Mouse (Mus musculus) spleen, adult 2 months (tissue): ENCODE results near the gene Mst1. TPM values are rescaled to one million over a fixed set of nuclear protein-coding genes. Genes with fewer than 3 reads are reported as not detected.

ENCODE experiments used
- DNase-seq, 2 experiments: peaks; one replicate each; pipeline versions ENCODE4 v3.0.0 to v3.0.0-alpha.2; 2012 to 2021; ENCODE audit warnings: low spot score in 2 of 2, low read depth in 1 of 2
- H3K27ac ChIP-seq: fragments of 200-500 bp; 2 replicates; pipeline ENCODE4 v1.5.1; 2012; ENCODE audit warnings: low read length, inconsistent platforms; ENCODE audit not compliant: insufficient read depth
- H3K27me3 ChIP-seq: fragments of 200-500 bp; 2 replicates; pipeline ENCODE4 v1.6.1; 2012; ENCODE audit warnings: mild to moderate bottlenecking, moderate library complexity, low read length, inconsistent platforms; ENCODE audit not compliant: control insufficient read depth, insufficient read depth
- H3K36me3 ChIP-seq: fragments of 200-500 bp; 2 replicates; pipeline ENCODE4 v1.6.1; 2012; ENCODE audit warnings: mild to moderate bottlenecking, low read length, inconsistent platforms; ENCODE audit not compliant: control insufficient read depth, insufficient read depth
- H3K4me1 ChIP-seq: fragments of 200-500 bp; 2 replicates; pipeline ENCODE4 v1.6.1; 2011; ENCODE audit warnings: inconsistent platforms; ENCODE audit not compliant: control insufficient read depth, insufficient read depth, insufficient read length
- H3K4me3 ChIP-seq: fragments of 200-500 bp; 2 replicates; pipeline ENCODE4 v1.5.1; 2011; ENCODE audit warnings: mild to moderate bottlenecking, inconsistent platforms; ENCODE audit not compliant: insufficient read depth, insufficient read length; ENCODE audit errors: extremely low read depth
- CTCF ChIP-seq: fragments of 200-500 bp; IDR thresholded peaks from 2 replicates; pipeline ENCODE4 v1.5.1; 2011; ENCODE audit warnings: mild to moderate bottlenecking, inconsistent platforms; ENCODE audit not compliant: insufficient read depth, insufficient read length, insufficient replicate concordance; ENCODE audit errors: extremely low read depth
- POLR2A ChIP-seq: fragments of 200-500 bp; IDR thresholded peaks from 2 replicates; pipeline ENCODE4 v1.6.1; 2011; ENCODE audit warnings: low read depth, low read length, inconsistent platforms
- WGBS: fragments of 180-500 bp; shearing (Covaris S2); methylation state at CpG from one replicate; pipeline ENCODE4 v1.1.7; 2018; 5-methylcytosine and 5-hydroxymethylcytosine counted together
- polyA plus RNA-seq: library from polyadenylated mRNA; depleted of rRNA; stranded (reverse); fragments of >200 nt; gene quantifications from 2 replicates; pipeline ENCODE4 v1.2.3, GENCODE M21; 2012; rRNA removed

Mst1 gene
- polyA plus RNA-seq, 1 experiment, result 1.5 TPM

DNA sequence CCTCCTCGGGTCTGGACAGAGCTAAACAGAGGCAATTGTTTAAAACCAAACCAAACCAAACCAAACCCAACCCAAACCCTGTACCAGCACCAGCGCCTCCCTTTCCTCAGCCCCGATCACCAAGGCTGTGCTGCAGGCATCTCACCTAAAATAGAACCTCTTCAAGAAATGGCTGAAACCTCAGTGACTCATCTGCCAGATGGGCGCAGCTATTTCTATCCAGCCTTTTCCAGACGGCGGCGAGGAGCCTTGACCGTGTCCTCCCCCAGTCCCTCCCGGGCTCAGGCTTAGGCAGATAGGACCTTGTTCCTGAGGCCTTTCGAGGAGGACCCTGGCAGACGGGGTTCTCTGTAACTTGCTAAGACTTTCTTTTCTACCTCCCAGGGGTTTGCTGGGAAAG lies 48.0 kb downstream of the Mst1 start:
- H3K27ac ChIP-seq, result no peak overlapping the region
- no peaks in the 10 kb centered on the region for H3K27me3 ChIP-seq
- no peaks in the 10 kb centered on the region for H3K4me1 ChIP-seq
- no peak for TF ChIP-seq CTCF
- TF ChIP-seq POLR2A, result no peak
- no peak overlapping the region for H3K4me3 ChIP-seq
- WGBS, result 85% methylated on average over 11 of the region's 11 CpGs
- no peak for DNase-seq
- H3K36me3 ChIP-seq, result no peaks in the 10 kb centered on the region

- Histone ChIP-seq H3K4me3 (no peak overlapping the region), H3K4me1 (no peaks in the 10 kb centered on the region), H3K36me3 (no peaks in the 10 kb centered on the region), H3K27ac (no peak overlapping the region), H3K27me3 (no peaks in the 10 kb centered on the region)
- TF ChIP-seq POLR2A (no peak), CTCF (no peak)
- 69% methylated on average over 13 of the region's 13 CpGs for WGBS
- DNase-seq, result no peak
Measured at GRCm38 (mm10) chr9:108129042-108129948, 49.1 kb downstream of the Mst1 start.

DNA sequence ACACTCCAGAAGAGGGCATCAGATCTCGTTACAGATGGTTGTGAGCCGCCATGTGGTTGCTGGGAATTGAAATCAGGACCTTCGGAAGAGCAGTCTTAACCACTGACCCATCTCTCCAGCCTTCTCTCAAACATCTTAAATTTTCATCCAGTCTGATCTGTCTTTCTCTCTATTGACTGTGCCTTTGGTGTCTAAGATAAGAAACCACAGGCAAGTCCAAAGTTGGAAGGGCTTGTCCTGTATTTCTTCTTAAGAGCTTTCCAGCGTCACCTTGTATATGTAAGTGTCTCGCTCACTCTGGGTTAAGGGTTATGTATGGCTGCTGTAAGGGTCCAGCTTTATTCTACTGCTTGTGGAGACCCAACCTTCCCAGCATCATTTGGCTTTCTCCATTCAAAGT lies 51.3 kb downstream of the Mst1 start:
- Histone ChIP-seq H3K4me3 (no peak overlapping the region), H3K27ac (no peak overlapping the region), H3K4me1 (no peaks in the 10 kb centered on the region), H3K27me3 (no peaks in the 10 kb centered on the region), H3K36me3 (no peaks in the 10 kb centered on the region)
- DNase-seq, result no peak
- TF ChIP-seq POLR2A (no peak), CTCF (no peak)
- 82% methylated on average over 5 of the region's 5 CpGs for WGBS

DNA sequence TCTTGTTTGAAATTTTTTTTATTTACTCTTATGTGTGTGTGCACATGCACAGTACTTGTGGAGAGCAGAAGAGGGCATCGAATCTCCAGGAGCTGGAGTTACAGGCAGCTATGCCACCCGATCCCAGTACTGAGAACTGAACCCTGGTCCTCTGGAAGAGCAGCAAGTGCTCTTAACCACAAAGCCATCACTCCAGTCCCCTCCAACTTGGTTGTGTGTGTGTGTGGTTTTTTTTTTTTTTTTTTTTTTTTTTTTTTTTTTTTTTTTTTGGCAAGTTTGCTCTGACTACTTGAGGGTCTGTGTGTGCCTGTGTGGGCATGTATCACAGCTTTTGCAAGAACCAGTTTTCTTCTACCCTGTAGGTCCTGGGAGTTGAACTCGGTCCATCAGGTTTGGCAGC lies 52.1 kb downstream of the Mst1 start:
- Histone ChIP-seq H3K27ac (no peak overlapping the region), H3K4me1 (no peaks in the 10 kb centered on the region), H3K36me3 (no peaks in the 10 kb centered on the region), H3K4me3 (no peak overlapping the region), H3K27me3 (no peaks in the 10 kb centered on the region)
- 82% methylated on average over 3 of the region's 3 CpGs for WGBS
- TF ChIP-seq CTCF (no peak), POLR2A (no peak)
- DNase-seq, result no peak

DNA sequence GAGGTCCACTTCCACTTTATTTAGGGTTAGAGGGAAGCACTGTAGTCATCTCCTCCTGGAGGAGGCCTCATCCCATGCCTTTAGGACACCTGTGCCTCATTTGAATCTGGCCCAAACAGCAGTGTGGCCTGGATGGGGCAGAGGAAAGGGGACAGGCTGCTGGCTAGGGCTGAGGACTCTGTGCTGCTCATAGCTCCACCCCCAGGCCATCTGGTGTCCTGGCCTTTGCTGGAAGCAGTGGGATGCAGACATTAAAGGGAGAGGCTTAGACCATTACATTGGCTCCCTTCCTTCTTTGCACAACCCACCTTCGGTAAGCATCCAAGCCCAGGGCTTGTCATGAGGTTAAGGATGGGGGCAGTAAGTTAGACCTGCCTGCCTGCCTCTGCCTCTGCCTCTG lies 53.2 kb downstream of the Mst1 start:
- Histone ChIP-seq H3K27me3 (no peaks in the 10 kb centered on the region), H3K27ac (no peak overlapping the region), H3K4me1 (no peaks in the 10 kb centered on the region), H3K36me3 (no peaks in the 10 kb centered on the region), H3K4me3 (no peak overlapping the region)
- no peak for DNase-seq
- 75% methylated on average over 1 of the region's 1 CpGs for WGBS
- TF ChIP-seq POLR2A (no peak), CTCF (no peak)

Other genes starting within 250 kb of the Mst1 start
- gene Rbm6, start 207.2 kb upstream of the Mst1 start, polyA plus RNA-seq, result 10.2 and 12.4 TPM in 2 replicates
- 23.4 and 29.3 TPM in 2 replicates for gene Mon1a, start 192.3 kb upstream of the Mst1 start, polyA plus RNA-seq
- 1.8 and 2.7 TPM in 2 replicates for gene Mst1r, start 173.6 kb upstream of the Mst1 start, polyA plus RNA-seq
- not detected in 2 replicates for gene Actl11, start 152.0 kb upstream of the Mst1 start, polyA plus RNA-seq
- gene Camkv, start 144.8 kb upstream of the Mst1 start, polyA plus RNA-seq, result 0.07 and 0.08 TPM in 2 replicates
- gene Traip, start 130.3 kb upstream of the Mst1 start, polyA plus RNA-seq, result 3.1 and 4.1 TPM in 2 replicates
- 182 and 209 TPM in 2 replicates for gene Uba7, start 104.9 kb upstream of the Mst1 start, polyA plus RNA-seq
- gene Gm20661, start 97.4 kb upstream of the Mst1 start, polyA plus RNA-seq, result 0.18 and 0.31 TPM in 2 replicates
- gene Inka1, start 94.6 kb upstream of the Mst1 start, polyA plus RNA-seq, result 19.8 and 25.9 TPM in 2 replicates
- 2.2 and 2.9 TPM in 2 replicates for gene Cdhr4, start 87.9 kb upstream of the Mst1 start, polyA plus RNA-seq
- 1.7 and 2.1 TPM in 2 replicates for gene Gm20662, start 84.1 kb upstream of the Mst1 start, polyA plus RNA-seq
- gene Ip6k1, start 77.9 kb upstream of the Mst1 start, polyA plus RNA-seq, result 118 and 161 TPM in 2 replicates
- 11.6 and 13.5 TPM in 2 replicates for gene Gmppb, start 31.2 kb upstream of the Mst1 start, polyA plus RNA-seq
- 2.2 and 2.8 TPM in 2 replicates for gene Amigo3, start 27.3 kb upstream of the Mst1 start, polyA plus RNA-seq
- gene Rnf123, start 2.9 kb downstream of the Mst1 start, polyA plus RNA-seq, result 213 and 224 TPM in 2 replicates
- 136 and 157 TPM in 2 replicates for gene Apeh, start 14.2 kb downstream of the Mst1 start, polyA plus RNA-seq
- gene Bsn, start 109.9 kb downstream of the Mst1 start, polyA plus RNA-seq, result 0.57 and 0.67 TPM in 2 replicates
- 15.5 and 17.2 TPM in 2 replicates for gene Dag1, start 183.5 kb downstream of the Mst1 start, polyA plus RNA-seq
- 4.2 and 4.6 TPM in 2 replicates for gene Nicn1, start 210.0 kb downstream of the Mst1 start, polyA plus RNA-seq
- gene Amt, start 216.4 kb downstream of the Mst1 start, polyA plus RNA-seq, result 1.7 and 3.1 TPM in 2 replicates
- gene Rhoa, start 225.7 kb downstream of the Mst1 start, polyA plus RNA-seq, result 89.7 and 90.3 TPM in 2 replicates
- 17.9 and 19.7 TPM in 2 replicates for gene Tcta, start 225.7 kb downstream of the Mst1 start, polyA plus RNA-seq